Mouse (Mus musculus): Measurements from ENCODE around the gene Rnf8. TPM values are rescaled to one million over a fixed set of nuclear protein-coding genes. Genes with fewer than 3 reads are reported as not detected.

Rnf8 gene
- polyA plus RNA-seq, 1 experiment from 2014 or later: 98.2 TPM

GRCm38 (mm10) chr17:29683127-29683526 is 68.5 kb downstream of the Rnf8 start:
- H3K9me3 ChIP-seq: no peaks in the 10 kb centered on the region
- H3K27me3 ChIP-seq: no peaks in the 10 kb centered on the region
- peaks cover 95% of the 10 kb centered on the region for H3K36me3 ChIP-seq
- no peak for ATAC-seq (ENCODE audit: low FRiP score, low read depth)
- 0 out of 2 replicates have a peak, but pooled peaks cover 4% of the 10 kb centered on the region for H3K4me1 ChIP-seq
- H3K27ac ChIP-seq (replicated peaks): no peak overlapping the region
- H3K4me3 ChIP-seq: no peak overlapping the region
- H3K4me2 ChIP-seq (replicated peaks): no peak overlapping the region
- 76% methylated on average over 2 of the region's 2 CpGs for WGBS
- no peak overlapping the region for H3K9ac ChIP-seq (replicated peaks)

GRCm38 (mm10) chr17:29684275-29684674 is 69.7 kb downstream of the Rnf8 start:
- H3K4me3 ChIP-seq: no peak overlapping the region
- ATAC-seq (ENCODE audit: low FRiP score, low read depth): no peak
- H3K36me3 ChIP-seq: peaks cover 94% of the 10 kb centered on the region
- no peaks in the 10 kb centered on the region for H3K27me3 ChIP-seq
- H3K9ac ChIP-seq (replicated peaks): no peak overlapping the region
- H3K4me2 ChIP-seq (replicated peaks): no peak overlapping the region
- H3K27ac ChIP-seq (replicated peaks): no peak overlapping the region
- 0 out of 2 replicates have a peak, but pooled peaks cover 4% of the 10 kb centered on the region for H3K4me1 ChIP-seq
- no peaks in the 10 kb centered on the region for H3K9me3 ChIP-seq
- 93% methylated on average over 4 of the region's 4 CpGs for WGBS

DNA sequence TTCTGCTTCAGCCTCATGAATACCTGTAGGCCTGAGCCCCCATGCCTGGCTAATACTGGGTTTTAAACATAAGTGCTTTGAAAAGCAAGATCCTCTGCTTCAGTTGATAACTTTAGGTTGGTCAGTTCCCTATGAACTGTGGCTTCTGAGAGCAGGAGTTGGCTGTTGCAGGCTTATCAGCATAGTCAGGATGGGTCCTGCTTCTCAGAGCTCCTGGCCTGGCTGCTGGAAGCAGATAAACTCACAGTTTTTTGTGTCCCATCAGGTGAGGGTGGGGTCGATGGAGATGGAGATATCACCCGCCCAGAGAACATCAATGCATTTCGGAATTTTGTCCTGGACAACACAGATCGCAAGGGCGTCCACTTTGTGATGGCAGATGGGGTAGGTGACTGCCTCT is 72.2 kb downstream of the Rnf8 start:
- Histone ChIP-seq H3K4me1 (no peaks in the 10 kb centered on the region), H3K4me2 (replicated peaks) (no peak overlapping the region), H3K9me3 (no peaks in the 10 kb centered on the region), H3K27ac (replicated peaks) (no peak overlapping the region), H3K9ac (replicated peaks) (no peak overlapping the region), H3K36me3 (peaks cover 94% of the 10 kb centered on the region), H3K27me3 (no peaks in the 10 kb centered on the region), H3K4me3 (no peak overlapping the region)
- no peak for ATAC-seq (ENCODE audit: low FRiP score, low read depth)
- WGBS: 89% methylated on average over 5 of the region's 5 CpGs

DNA sequence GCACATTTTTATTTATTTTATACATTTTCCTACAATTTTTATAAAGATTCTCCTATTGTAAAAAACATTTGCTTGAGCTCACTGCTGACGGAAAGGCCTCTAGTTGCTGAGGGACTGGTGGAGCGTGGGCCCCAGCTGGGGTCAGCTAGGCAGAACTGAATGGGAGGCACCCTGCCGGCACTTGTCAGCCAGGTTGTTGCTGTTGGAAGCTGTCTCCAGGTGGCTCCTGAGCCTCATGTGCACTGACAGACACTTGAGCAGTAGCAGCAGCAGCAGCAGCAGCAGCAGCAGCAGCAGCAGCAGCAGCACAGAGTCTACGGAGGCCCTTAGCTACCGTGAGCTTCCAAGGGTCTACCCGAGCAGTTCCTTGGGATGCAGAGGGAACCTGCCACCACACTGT is 72.8 kb downstream of the Rnf8 start:
- Histone ChIP-seq H3K4me3 (no peak overlapping the region), H3K9ac (replicated peaks) (no peak overlapping the region), H3K27me3 (no peaks in the 10 kb centered on the region), H3K27ac (replicated peaks) (no peak overlapping the region), H3K36me3 (peaks cover 89% of the 10 kb centered on the region), H3K9me3 (no peaks in the 10 kb centered on the region), H3K4me1 (no peaks in the 10 kb centered on the region), H3K4me2 (replicated peaks) (no peak overlapping the region)
- 79% methylated on average over 6 of the region's 6 CpGs for WGBS
- ATAC-seq (ENCODE audit: low FRiP score, low read depth): no peak

DNA sequence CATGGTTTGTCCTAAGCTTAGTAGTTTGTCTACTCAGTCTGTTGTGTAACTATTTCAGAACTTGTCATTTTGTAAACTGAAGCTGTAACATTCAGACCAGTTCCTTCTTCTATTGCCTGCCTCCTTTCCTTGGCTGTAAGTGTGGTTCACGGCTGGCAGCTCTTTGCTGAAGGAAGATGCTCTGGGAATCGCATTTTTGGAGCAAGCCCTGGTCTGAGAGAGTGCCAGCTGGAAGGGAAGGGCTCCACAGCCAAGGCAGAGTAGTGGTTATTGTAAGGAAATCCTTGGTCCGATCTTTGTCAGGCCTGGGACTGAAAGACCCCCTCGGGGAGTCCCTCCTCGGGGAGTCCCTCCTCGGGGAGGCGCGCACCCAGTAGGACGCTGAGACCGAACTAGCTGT is 74.0 kb downstream of the Rnf8 start:
- peaks cover 80% of the 10 kb centered on the region for H3K36me3 ChIP-seq
- H3K9me3 ChIP-seq: no peaks in the 10 kb centered on the region
- no peak overlapping the region for H3K4me3 ChIP-seq
- no peak overlapping the region for H3K27ac ChIP-seq (replicated peaks)
- H3K4me1 ChIP-seq: no peaks in the 10 kb centered on the region
- ATAC-seq (ENCODE audit: low FRiP score, low read depth): no peak
- no peaks in the 10 kb centered on the region for H3K27me3 ChIP-seq
- H3K4me2 ChIP-seq (replicated peaks): no peak overlapping the region
- 95% methylated on average over 10 of the region's 10 CpGs for WGBS
- no peak overlapping the region for H3K9ac ChIP-seq (replicated peaks)

- Histone ChIP-seq H3K36me3 (peaks cover 80% of the 10 kb centered on the region), H3K4me2 (replicated peaks) (no peak overlapping the region), H3K27me3 (no peaks in the 10 kb centered on the region), H3K27ac (replicated peaks) (no peak overlapping the region), H3K9ac (replicated peaks) (no peak overlapping the region), H3K9me3 (no peaks in the 10 kb centered on the region), H3K4me1 (no peaks in the 10 kb centered on the region), H3K4me3 (no peak overlapping the region)
- 86% methylated on average over 6 of the region's 6 CpGs for WGBS
- no peak for ATAC-seq (ENCODE audit: low FRiP score, low read depth)
Measured at GRCm38 (mm10) chr17:29690257-29690656, 75.7 kb downstream of the Rnf8 start.

GRCm38 (mm10) chr17:29692827-29693226 is 78.2 kb downstream of the Rnf8 start:
- H3K27ac ChIP-seq (replicated peaks): no peak overlapping the region
- no peak overlapping the region for H3K4me2 ChIP-seq (replicated peaks)
- no peak overlapping the region for H3K9ac ChIP-seq (replicated peaks)
- no peak for ATAC-seq (ENCODE audit: low FRiP score, low read depth)
- no peaks in the 10 kb centered on the region for H3K4me1 ChIP-seq
- no peaks in the 10 kb centered on the region for H3K27me3 ChIP-seq
- no peaks in the 10 kb centered on the region for H3K9me3 ChIP-seq
- peaks cover 78% of the 10 kb centered on the region for H3K36me3 ChIP-seq
- 90% methylated on average over 2 of the region's 2 CpGs for WGBS
- no peak overlapping the region for H3K4me3 ChIP-seq

DNA sequence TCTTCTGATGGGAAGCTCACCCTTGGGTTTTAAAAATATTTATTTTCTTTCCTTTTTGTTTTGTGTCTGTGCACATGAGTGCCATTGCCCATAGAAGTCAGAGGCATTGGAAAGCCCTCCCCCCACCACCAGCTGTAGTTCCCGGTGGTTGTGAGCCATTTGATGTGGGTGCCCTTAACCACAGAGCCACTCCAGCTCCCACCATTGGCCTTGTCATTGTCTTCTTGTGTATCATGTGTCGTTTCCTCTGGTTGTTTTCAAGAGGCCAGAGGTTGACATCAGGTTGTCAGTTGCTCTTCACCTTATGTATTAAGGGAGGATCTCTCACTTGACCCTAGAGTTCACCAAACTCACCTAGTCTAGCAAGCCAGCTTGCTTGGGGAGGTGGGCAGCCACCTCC is 79.0 kb downstream of the Rnf8 start:
- Histone ChIP-seq H3K9ac (replicated peaks) (no peak overlapping the region), H3K4me2 (replicated peaks) (no peak overlapping the region), H3K4me3 (no peak overlapping the region), H3K4me1 (no peaks in the 10 kb centered on the region), H3K9me3 (no peaks in the 10 kb centered on the region), H3K27ac (replicated peaks) (no peak overlapping the region), H3K36me3 (peaks cover 79% of the 10 kb centered on the region), H3K27me3 (no peaks in the 10 kb centered on the region)
- 79% methylated on average over 2 of the region's 2 CpGs for WGBS
- ATAC-seq (ENCODE audit: low FRiP score, low read depth): no peak

- Histone ChIP-seq H3K9me3 (no peaks in the 10 kb centered on the region), H3K4me1 (no peaks in the 10 kb centered on the region), H3K9ac (replicated peaks) (no peak overlapping the region), H3K27me3 (no peaks in the 10 kb centered on the region), H3K36me3 (peaks cover 82% of the 10 kb centered on the region), H3K4me3 (no peak overlapping the region), H3K4me2 (replicated peaks) (no peak overlapping the region), H3K27ac (replicated peaks) (no peak overlapping the region)
- ATAC-seq (ENCODE audit: low FRiP score, low read depth): no peak
- 86% methylated on average over 4 of the region's 4 CpGs for WGBS
Measured at GRCm38 (mm10) chr17:29694516-29694915, 79.9 kb downstream of the Rnf8 start.

Small RNAs within 50 kb of the gene (microRNA-seq; reads per million reads assigned to microRNA genes)
- gene Mir7667: not detected

Other genes with a start within 250 kb of the Rnf8 start
- gene Pim1, start 124.0 kb upstream of the Rnf8 start, polyA plus RNA-seq (2016; fragmentation: Nextera tagmentation; extraction: Ambion mirVana): 16.8 and 16.9 TPM in 2 replicates
- gene Gm17657, start 65.2 kb upstream of the Rnf8 start, polyA plus RNA-seq (2016; fragmentation: Nextera tagmentation; extraction: Ambion mirVana): not detected in 2 replicates
- 24.1 and 28.0 TPM in 2 replicates for gene Tbc1d22b, start 65.0 kb upstream of the Rnf8 start, polyA plus RNA-seq (2016; fragmentation: Nextera tagmentation; extraction: Ambion mirVana)
- gene Tmem217, start 62.4 kb upstream of the Rnf8 start, polyA plus RNA-seq (2016; fragmentation: Nextera tagmentation; extraction: Ambion mirVana): 2.0 and 2.1 TPM in 2 replicates
- gene Gm28043, start 86 bp downstream of the Rnf8 start, polyA plus RNA-seq (2016; fragmentation: Nextera tagmentation; extraction: Ambion mirVana): 5.0 TPM in 2 replicates
- 162 TPM in 2 replicates for gene Cmtr1, start 45.8 kb downstream of the Rnf8 start, polyA plus RNA-seq (2016; fragmentation: Nextera tagmentation; extraction: Ambion mirVana)
- 15.6 and 15.9 TPM in 2 replicates for gene Ccdc167, start 102.3 kb downstream of the Rnf8 start, polyA plus RNA-seq (2016; fragmentation: Nextera tagmentation; extraction: Ambion mirVana)

All from midbrain, embryonic 12.5 days (tissue).